Mouse (Mus musculus) MEL (cell line): ENCODE data around the gene Hipk1. TPM values are rescaled to one million over a fixed set of nuclear protein-coding genes. Genes with fewer than 3 reads are reported as not detected.
A peak's percentile ranks its signal among the peaks of the same experiment; 100 is the strongest.

ENCODE experiments used
- DNase-seq: peaks from one replicate; pipeline ENCODE4 v3.0.0; 2011; ENCODE audit warnings: low read depth, low spot score
- H3K27ac ChIP-seq: 2 replicates; pipeline ENCODE4 v1.5.1; 2012; ENCODE audit warnings: low read depth, mild to moderate bottlenecking, control low read depth, low read length, moderate library complexity; ENCODE audit not compliant: control insufficient read depth
- H3K27me3 ChIP-seq, 2 experiments: fragments of 150-350 bp in 1 of 2; sonication (generic) in 1 of 2; 2 replicates each; pipeline ENCODE4 v1.6.1; 2012; ENCODE audit warnings: low read length in 2 of 2, mild to moderate bottlenecking in 2 of 2, improper control_type of control experiment in 1 of 2, moderate library complexity in 1 of 2; ENCODE audit not compliant: insufficient read depth in 2 of 2, control insufficient read depth in 1 of 2
- H3K36me3 ChIP-seq, 2 experiments: 2 replicates each; pipeline ENCODE4 v1.6.1; 2012 to 2014; ENCODE audit warnings: low read length in 2 of 2, improper control_type of control experiment in 1 of 2, inconsistent platforms in 1 of 2, mild to moderate bottlenecking in 1 of 2; ENCODE audit not compliant: insufficient read depth in 2 of 2, control insufficient read depth in 1 of 2
- H3K4me1 ChIP-seq, 2 experiments: fragments of 150-350 bp in 1 of 2; sonication (generic) in 1 of 2; 2 replicates each; pipeline ENCODE4 v1.6.1; 2012; ENCODE audit warnings: low read length in 2 of 2, improper control_type of control experiment in 1 of 2, mild to moderate bottlenecking in 1 of 2; ENCODE audit not compliant: insufficient read depth in 2 of 2, control insufficient read depth in 1 of 2
- H3K4me3 ChIP-seq, 2 experiments: fragments of 150-350 bp in 1 of 2; sonication (generic) in 1 of 2; 2 replicates each; pipeline ENCODE4 v1.5.1; 2012; ENCODE audit warnings: low read depth in 2 of 2, low read length in 2 of 2, mild to moderate bottlenecking in 2 of 2, moderate library complexity in 2 of 2, control low read depth in 1 of 2, improper control_type of control experiment in 1 of 2; ENCODE audit not compliant: control insufficient read depth in 1 of 2, insufficient read depth in 1 of 2
- H3K79me2 ChIP-seq: 2 replicates; pipeline ENCODE4 v1.6.1; 2012; ENCODE audit warnings: mild to moderate bottlenecking, low read length, moderate library complexity; ENCODE audit not compliant: control insufficient read depth, poor library complexity, insufficient read depth
- H3K9ac ChIP-seq: 2 replicates; pipeline ENCODE4 v1.6.1; 2012; ENCODE audit warnings: low read depth, mild to moderate bottlenecking, control low read depth, low read length, moderate library complexity; ENCODE audit not compliant: control insufficient read depth, poor library complexity, severe bottlenecking
- H3K9me3 ChIP-seq: fragments of 150-350 bp; sonication (generic); replicated peaks from 2 replicates; pipeline ENCODE4 v1.6.1; 2012; ENCODE audit warnings: mild to moderate bottlenecking, low read length, improper control_type of control experiment, moderate library complexity; ENCODE audit not compliant: insufficient read depth
- CTCF ChIP-seq, 3 experiments: IDR thresholded peaks in 2 of 3; conservative IDR thresholded peaks in 1 of 3; 2 replicates each; pipeline ENCODE4 v1.5.1; 2011 to 2012; ENCODE audit warnings: low read length in 3 of 3, low read depth in 2 of 3, mild to moderate bottlenecking in 2 of 3, improper control_type of control experiment in 1 of 3, inconsistent platforms in 1 of 3, mixed read lengths in 1 of 3, moderate library complexity in 1 of 3; ENCODE audit not compliant: control insufficient read depth in 1 of 3, insufficient read depth in 1 of 3, poor library complexity in 1 of 3, severe bottlenecking in 1 of 3
- MYC ChIP-seq: IDR thresholded peaks from 2 replicates; pipeline ENCODE4 v1.6.1; 2011; ENCODE audit warnings: low read depth, mild to moderate bottlenecking, low read length, improper control_type of control experiment, moderate library complexity
- POLR2A ChIP-seq, 2 experiments: IDR thresholded peaks; 2 replicates each; pipeline ENCODE4 v1.6.1; 2011 to 2012; ENCODE audit warnings: low read length in 2 of 2, mild to moderate bottlenecking in 2 of 2, control low read depth in 1 of 2, improper control_type of control experiment in 1 of 2, low read depth in 1 of 2, moderate library complexity in 1 of 2; ENCODE audit not compliant: control insufficient read depth in 1 of 2, insufficient read depth in 1 of 2, poor library complexity in 1 of 2
- RAD21 ChIP-seq: IDR thresholded peaks from 2 replicates; pipeline ENCODE4 v1.6.1; 2011; ENCODE audit warnings: mild to moderate bottlenecking, low read depth, low read length, improper control_type of control experiment
- SMC3 ChIP-seq: IDR thresholded peaks from 2 replicates; pipeline ENCODE4 v1.6.1; 2011; ENCODE audit warnings: low read depth, low read length, improper control_type of control experiment
- polyA plus RNA-seq, 2 experiments: library from polyadenylated mRNA; stranded (reverse) in 1 of 2; unstranded in 1 of 2; fragments of >175 nt in 1 of 2; fragments of >200 nt in 1 of 2; gene quantifications; 2 replicates each; pipeline versions ENCODE4 v1.2.1 to v1.2.4; 2012; ENCODE audit warnings: low replicate concordance in 2 of 2, low read depth in 1 of 2; ENCODE audit not compliant: insufficient read length in 2 of 2, insufficient read depth in 1 of 2, missing spikeins in 1 of 2
- total RNA-seq: library from RNA; depleted of rRNA; stranded (reverse); fragments of 300-350 nt; gene quantifications from 2 replicates; pipeline ENCODE4 v1.2.3, GENCODE M21; 2012; rRNA removed

The Hipk1 gene
- total and polyA plus RNA-seq, 3 experiments: 16.7 to 28.7 TPM; not detected in 1

GRCm38 (mm10) chr3:103690506-103690905 lies 100.9 kb downstream of the Hipk1 start:
- no peak overlapping the region for H3K4me3 ChIP-seq
- H3K36me3 ChIP-seq: no peaks in the 10 kb centered on the region
- no peaks in the 10 kb centered on the region; a peak in 2 of 4 replicates for H3K27me3 ChIP-seq
- H3K4me1 ChIP-seq: no peaks in the 10 kb centered on the region
- H3K9me3 ChIP-seq: no peaks in the 10 kb centered on the region
- DNase-seq: peak; percentile 5
- no peak overlapping the region for H3K27ac ChIP-seq
- H3K9ac ChIP-seq: no peak overlapping the region
- H3K79me2 ChIP-seq: no peaks in the 10 kb centered on the region
- peak in 1 of 3 experiments; percentile 32; a peak in 2 of 6 replicates for TF ChIP-seq CTCF (IDR thresholded peaks at IDR 0.05 in 2 of 3, conservative IDR thresholded peaks at IDR 0.05 in 1 of 3; ENCODE audit: control insufficient read depth in 1 of 3, insufficient read depth in 1 of 3, low read depth in 2 of 3, low read length in 3 of 3, poor library complexity in 1 of 3, severe bottlenecking in 1 of 3)
- peak; percentile 18; the same call in 1 of the 2 replicates for TF ChIP-seq SMC3
- no peak for TF ChIP-seq MYC
- peak; percentile 33 for TF ChIP-seq RAD21
- no peak for TF ChIP-seq POLR2A (IDR thresholded peaks at IDR 0.05; ENCODE audit: control insufficient read depth in 1 of 2, insufficient read depth in 1 of 2, low read depth in 1 of 2, low read length in 2 of 2, poor library complexity in 1 of 2)

Other genes with a start within 250 kb of the Hipk1 start
- gene Syt6, start 216.3 kb downstream of the Hipk1 start, total RNA-seq: 0.04 TPM in 1 of 2 replicates, not detected in the other
- gene Syt6, start 216.3 kb downstream of the Hipk1 start, polyA plus RNA-seq: not detected
- 0.36 and 0.81 TPM in 2 replicates for gene Atg4a-ps, start 145.5 kb downstream of the Hipk1 start, total RNA-seq
- gene Atg4a-ps, start 145.5 kb downstream of the Hipk1 start, polyA plus RNA-seq: 1 to 10 TPM in 1 of 2 experiments, not detected in 1; 3.4 TPM
- 0.03 and 0.08 TPM in 2 replicates for gene Olfml3, start 53.6 kb downstream of the Hipk1 start, total RNA-seq
- under 1 TPM in 1 of 2 experiments, not detected in 1; 0.18 TPM for gene Olfml3, start 53.6 kb downstream of the Hipk1 start, polyA plus RNA-seq
- not detected in 2 replicates for gene Gm10964, start 52.2 kb downstream of the Hipk1 start, total RNA-seq
- not detected for gene Gm10964, start 52.2 kb downstream of the Hipk1 start, polyA plus RNA-seq
- 9.8 and 11.2 TPM in 2 replicates for gene Dclre1b, start 17.9 kb upstream of the Hipk1 start, total RNA-seq
- gene Dclre1b, start 17.9 kb upstream of the Hipk1 start, polyA plus RNA-seq: 10 to 100 TPM in 1 of 2 experiments, not detected in 1; 25.3 TPM
- 14.2 and 15.1 TPM in 2 replicates for gene Ap4b1, start 18.0 kb upstream of the Hipk1 start, total RNA-seq
- 10 to 100 TPM in 1 of 2 experiments, not detected in 1; 20.2 TPM for gene Ap4b1, start 18.0 kb upstream of the Hipk1 start, polyA plus RNA-seq
- gene Gm43064, start 18.0 kb upstream of the Hipk1 start, total RNA-seq: 0.50 TPM in 1 of 2 replicates, not detected in the other
- under 1 TPM in 1 of 2 experiments, not detected in 1; 0.14 TPM for gene Gm43064, start 18.0 kb upstream of the Hipk1 start, polyA plus RNA-seq
- not detected in 2 replicates for gene Bcl2l15, start 41.0 kb upstream of the Hipk1 start, total RNA-seq
- gene Bcl2l15, start 41.0 kb upstream of the Hipk1 start, polyA plus RNA-seq: under 1 TPM in 1 of 2 experiments, not detected in 1; 0.11 TPM
- gene Ptpn22, start 68.2 kb upstream of the Hipk1 start, total RNA-seq: 0.10 TPM in 1 of 2 replicates, not detected in the other
- under 1 TPM in 1 of 2 experiments, not detected in 1; 0.06 TPM for gene Ptpn22, start 68.2 kb upstream of the Hipk1 start, polyA plus RNA-seq
- 10.5 and 12.2 TPM in 2 replicates for gene Rsbn1, start 122.6 kb upstream of the Hipk1 start, total RNA-seq
- gene Rsbn1, start 122.6 kb upstream of the Hipk1 start, polyA plus RNA-seq: 10 to 100 TPM; 10.8 to 37.3 TPM
- 19.7 and 20.0 TPM in 2 replicates for gene Phtf1, start 176.5 kb upstream of the Hipk1 start, total RNA-seq
- gene Phtf1, start 176.5 kb upstream of the Hipk1 start, polyA plus RNA-seq: 10 to 100 TPM in 1 of 2 experiments, not detected in 1; 23.4 TPM